Mouse (Mus musculus): Measurements from ENCODE around the gene Rab24.

GRCm38 (mm10) chr13:55327169-55327568 is 5.4 kb upstream of the Rab24 start:
- TF ChIP-seq CTCF (IDR thresholded peaks at IDR 0.05; ENCODE audit: control insufficient read depth, insufficient read depth, insufficient read length), result no peak
- no peak for TF ChIP-seq CEBPB (IDR thresholded peaks at IDR 0.05; ENCODE audit: low read depth)
